Mouse (Mus musculus) heart, postnatal 0 days (tissue): ENCODE measurements around the gene Kcnh2. TPM values are rescaled to one million over a fixed set of nuclear protein-coding genes. Genes with fewer than 3 reads are reported as not detected.

Source experiments
- ATAC-seq: fragments of 200-750 bp; cut with Nextera tagmentation; 2 replicates; pipeline ENCODE4 v1.8.0; 2017; ENCODE audit warnings: low read depth, moderate number of reproducible peaks, moderate library complexity; ENCODE audit not compliant: insufficient read depth
- DNase-seq: peaks from one replicate; pipeline ENCODE4 v3.0.0-alpha.2; 2016; ENCODE audit warnings: low spot score
- H3K27ac ChIP-seq: fragments of 300-500 bp; sonication (generic); 2 replicates; pipeline ENCODE4 v1.5.1; 2014; ENCODE audit warnings: low read depth, mild to moderate bottlenecking
- H3K27me3 ChIP-seq: fragments of 300-500 bp; sonication (generic); 2 replicates; pipeline ENCODE4 v1.6.1; 2014; ENCODE audit warnings: low read length, mixed read lengths; ENCODE audit not compliant: control insufficient read depth, insufficient read depth
- H3K36me3 ChIP-seq: fragments of 300-500 bp; sonication (generic); replicated peaks from 2 replicates; pipeline ENCODE4 v1.6.1; 2014; ENCODE audit warnings: low read length, mixed read lengths; ENCODE audit not compliant: control insufficient read depth, insufficient read depth
- H3K4me1 ChIP-seq: fragments of 300-500 bp; sonication (generic); 2 replicates; pipeline ENCODE4 v1.6.1; 2014; ENCODE audit warnings: antibody characterized with exemption; ENCODE audit not compliant: control insufficient read depth, insufficient read depth
- H3K4me2 ChIP-seq: fragments of 300-500 bp; sonication (generic); 2 replicates; pipeline ENCODE4 v1.6.1; 2014; ENCODE audit warnings: low read depth, mild to moderate bottlenecking, low read length, moderate library complexity
- H3K4me3 ChIP-seq: fragments of 300-500 bp; sonication (generic); 2 replicates; pipeline ENCODE4 v1.5.1; 2014; ENCODE audit warnings: low read depth, low read length
- H3K9ac ChIP-seq: fragments of 300-500 bp; sonication (generic); replicated peaks from 2 replicates; pipeline ENCODE4 v1.6.1; 2014; ENCODE audit warnings: low read depth, low read length, mixed read lengths
- H3K9me3 ChIP-seq: fragments of 300-500 bp; sonication (generic); replicated peaks from 2 replicates; pipeline ENCODE4 v1.6.1; 2016; ENCODE audit warnings: low read length; ENCODE audit not compliant: control insufficient read depth
- CTCF ChIP-seq: IDR thresholded peaks from 2 replicates; pipeline ENCODE4 v1.5.1; 2016; ENCODE audit warnings: antibody characterized with exemption, control low read depth, low read depth
- EP300 ChIP-seq: IDR thresholded peaks from 2 replicates; pipeline ENCODE4 v1.6.1; 2016; ENCODE audit warnings: antibody characterized with exemption, low read depth
- WGBS: fragments of 180-500 bp; shearing (Covaris S2); extraction: QIAGEN DNeasy Blood & Tissue Kit; methylation state at CpG from one replicate; pipeline ENCODE4 v1.1.7; 2014; 5-methylcytosine and 5-hydroxymethylcytosine counted together
- polyA plus RNA-seq: library from polyadenylated mRNA; unstranded; fragments of >200 nt; fragmentation: Nextera tagmentation; extraction: Ambion mirVana; gene quantifications from 2 replicates; pipeline ENCODE4 v1.2.1, GENCODE M21; 2015
- total RNA-seq: library from RNA; depleted of rRNA; stranded (reverse); fragments of >200 nt; gene quantifications from 2 replicates; pipeline ENCODE4 v1.2.3, GENCODE M21; 2014; ENCODE audit warnings: low replicate concordance

Gene Kcnh2
- total and polyA plus RNA-seq, 2 experiments from 2014 or later = 32.1 to 86.1 TPM

DNA sequence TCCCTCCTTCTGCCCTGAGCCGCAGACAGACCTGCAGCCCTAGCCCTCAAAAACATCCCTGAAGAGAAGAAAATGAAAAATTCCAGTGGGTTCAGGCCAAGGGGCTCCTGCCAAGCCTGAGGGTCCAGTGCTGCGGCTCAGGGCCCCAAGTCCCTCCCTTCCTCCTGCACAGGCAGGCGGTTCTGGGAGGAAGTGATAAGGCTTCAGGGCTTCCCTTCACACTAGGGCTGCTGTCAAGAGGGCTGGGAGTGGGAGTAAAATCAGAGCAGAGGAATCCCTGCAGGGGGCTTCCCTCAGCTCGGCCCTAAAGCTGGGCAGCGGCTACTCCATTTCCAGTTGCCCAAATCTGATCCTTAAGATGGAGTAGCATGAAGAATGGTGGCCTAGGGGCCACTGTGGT, 14.1 kb upstream of the Kcnh2 start:
- Histone ChIP-seq H3K4me3 (peak overlapping the region; percentile 39), H3K27me3 (no peaks in the 10 kb centered on the region), H3K4me1 (0 out of 2 replicates have a peak, but pooled peaks cover 2% of the 10 kb centered on the region), H3K27ac (peak overlapping the region; percentile 83), H3K4me2 (peak overlapping the region; percentile 53), H3K9me3 (no peaks in the 10 kb centered on the region), H3K9ac (peak overlapping the region; percentile 47), H3K36me3 (0 out of 2 replicates have a peak, but pooled peaks cover 7% of the 10 kb centered on the region)
- TF ChIP-seq CTCF (no peak), EP300 (no peak)
- ATAC-seq (0 out of 2 replicates have a peak, but pooled peaks have one; percentile 24), DNase-seq (no peak)
- WGBS = 15% methylated on average over 5 of the region's 5 CpGs

DNA sequence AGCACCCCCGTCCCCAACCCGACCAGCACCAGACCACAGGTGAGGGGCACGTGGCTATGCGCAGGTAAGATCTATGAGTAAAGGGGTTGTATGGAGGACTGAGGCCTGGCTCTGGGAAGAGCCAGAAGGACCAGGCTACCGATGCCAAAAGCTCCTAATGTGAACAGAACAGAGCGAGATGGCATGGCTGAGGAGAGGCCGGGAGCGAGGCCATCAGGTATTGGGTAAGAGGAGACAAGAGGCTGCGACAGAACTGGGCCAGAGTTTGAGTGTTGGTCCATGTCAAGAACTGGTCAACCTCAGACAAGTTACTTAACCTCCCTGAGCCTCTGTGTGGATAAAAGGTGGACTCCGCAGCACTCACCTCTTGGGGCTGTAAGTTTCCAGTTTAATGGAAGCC, 13.6 kb upstream of the Kcnh2 start:
- WGBS = 70% methylated on average over 10 of the region's 10 CpGs
- no peak for DNase-seq
- Histone ChIP-seq H3K9me3 (no peaks in the 10 kb centered on the region), H3K9ac (peak overlapping the region; percentile 47), H3K36me3 (0 out of 2 replicates have a peak, but pooled peaks cover 7% of the 10 kb centered on the region), H3K4me3 (peak overlapping the region; percentile 39), H3K4me2 (peak overlapping the region; percentile 53), H3K27me3 (no peaks in the 10 kb centered on the region), H3K4me1 (0 out of 2 replicates have a peak, but pooled peaks cover 2% of the 10 kb centered on the region), H3K27ac (peak overlapping the region; percentile 83)
- TF ChIP-seq CTCF = no peak
- no peak for TF ChIP-seq EP300
- ATAC-seq = no peak

DNA sequence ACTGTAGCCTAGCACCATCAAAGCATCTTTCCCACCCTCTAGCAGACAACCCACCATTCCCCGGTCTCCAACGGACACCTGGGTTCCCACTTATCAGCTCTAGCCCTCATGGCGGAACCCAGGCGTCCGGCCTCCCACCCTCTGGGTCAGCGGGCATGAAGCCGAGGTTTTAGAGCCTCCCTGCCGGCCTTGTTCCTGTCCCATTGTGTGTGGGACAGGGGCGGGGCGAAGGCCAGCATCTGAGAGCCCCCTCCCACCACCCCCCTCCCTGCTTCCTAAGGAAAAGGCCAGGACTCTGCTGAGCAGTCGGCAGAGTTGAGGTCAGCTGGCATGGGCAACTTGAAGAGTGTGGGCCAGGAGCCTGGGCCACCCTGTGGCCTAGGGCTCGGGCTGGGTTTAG, 13.1 kb upstream of the Kcnh2 start, which contains the start of gene Nos3:
Nos3 (plus strand) TSS at position 303 of the 400 bp plus-strand sequence.
- Histone ChIP-seq H3K4me1 (0 out of 2 replicates have a peak, but pooled peaks cover 2% of the 10 kb centered on the region), H3K4me2 (peak within 1 kb of the TSS; percentile 53), H3K4me3 (peak within 1 kb of the TSS; percentile 39), H3K9ac (peak within 1 kb of the TSS; percentile 47), H3K27me3 (no peaks in the 10 kb centered on the region), H3K9me3 (no peaks in the 10 kb centered on the region), H3K27ac (peak within 1 kb of the TSS; percentile 83), H3K36me3 (0 out of 2 replicates have a peak, but pooled peaks cover 7% of the 10 kb centered on the region)
- TF ChIP-seq CTCF (no peak), EP300 (peak; percentile 73)
- ATAC-seq = peak; percentile 62
- WGBS = 68% methylated on average over 12 of the region's 12 CpGs
- DNase-seq = peak; percentile 44

DNA sequence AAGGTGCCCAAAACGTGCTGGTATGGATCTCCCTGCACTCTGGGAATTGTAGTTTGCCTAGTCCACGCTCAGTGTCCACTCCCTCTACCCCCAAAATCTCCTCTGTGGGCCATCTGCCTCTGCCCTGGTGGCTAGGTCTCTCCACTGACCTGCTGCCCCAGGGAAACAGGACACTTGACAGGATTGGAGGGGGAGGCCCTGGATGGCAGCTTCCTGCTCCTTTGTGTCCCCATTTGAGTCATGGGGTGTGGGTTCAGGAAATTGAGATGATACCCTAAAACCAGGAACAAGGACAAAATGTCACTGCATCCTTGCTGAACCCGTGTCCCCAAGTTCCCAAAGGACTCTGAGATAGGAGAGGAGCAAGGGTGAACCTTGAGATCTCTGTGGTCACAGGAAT, 12.7 kb upstream of the Kcnh2 start:
- H3K4me2 ChIP-seq = no peak overlapping the region
- H3K27ac ChIP-seq = peak overlapping the region; percentile 83

DNA sequence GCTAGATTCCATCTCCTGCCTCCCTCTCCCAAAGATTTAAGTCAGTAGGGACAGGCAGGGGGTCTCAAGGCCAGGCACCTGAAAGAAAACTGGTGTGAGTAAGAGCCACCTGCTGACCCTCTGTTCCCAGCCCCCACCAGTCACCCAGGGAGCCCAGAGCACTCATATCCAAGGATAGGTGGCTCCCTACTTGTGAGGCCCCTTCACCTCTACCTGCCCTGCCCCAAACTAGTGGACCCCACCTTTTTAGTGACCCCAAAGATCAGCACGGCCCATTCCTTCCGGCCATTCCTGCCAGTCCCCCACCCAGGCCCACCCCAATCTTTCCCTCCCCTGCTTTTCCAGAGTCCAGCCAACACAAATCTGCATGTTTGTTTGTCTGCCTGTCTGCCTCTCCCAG, 12.1 kb upstream of the Kcnh2 start:
- H3K9ac ChIP-seq = no peak overlapping the region

More for the DNA sequence above, 12.7 kb upstream of the Kcnh2 start:
- Histone ChIP-seq H3K9me3 (no peaks in the 10 kb centered on the region), H3K4me3 (no peak overlapping the region), H3K27me3 (no peaks in the 10 kb centered on the region), H3K36me3 (0 out of 2 replicates have a peak, but pooled peaks cover 7% of the 10 kb centered on the region), H3K9ac (no peak overlapping the region), H3K4me1 (0 out of 2 replicates have a peak, but pooled peaks cover 2% of the 10 kb centered on the region)
- TF ChIP-seq EP300 = no peak
- TF ChIP-seq CTCF = no peak
- 62% methylated on average over 3 of the region's 3 CpGs for WGBS
- DNase-seq (no peak), ATAC-seq (no peak)

More for the DNA sequence above, 12.1 kb upstream of the Kcnh2 start:
- H3K36me3 ChIP-seq = 0 out of 2 replicates have a peak, but pooled peaks cover 5% of the 10 kb centered on the region
- H3K27me3 ChIP-seq = no peaks in the 10 kb centered on the region
- H3K4me2 ChIP-seq = no peak overlapping the region
- 0 out of 2 replicates have a peak, but pooled peaks cover 2% of the 10 kb centered on the region for H3K4me1 ChIP-seq
- TF ChIP-seq EP300 (no peak), CTCF (no peak)
- 73% methylated on average over 2 of the region's 2 CpGs for WGBS
- peak overlapping the region; percentile 83 for H3K27ac ChIP-seq
- H3K4me3 ChIP-seq = no peak overlapping the region
- DNase-seq = no peak
- no peak for ATAC-seq
- H3K9me3 ChIP-seq = no peaks in the 10 kb centered on the region
